Mouse (Mus musculus) stomach, postnatal 0 days (tissue): ENCODE measurements at regions not wholly inside any gene's neighbourhood (a gene's known extent, or its start where the extent isn't known, plus 50 kb on each side); places are given as distances from the start of the nearest gene placed in this dataset.

Source experiments
- ATAC-seq: fragments of 200-750 bp; cut with Nextera tagmentation; 2 replicates; pipeline ENCODE4 v1.8.0; 2017; ENCODE audit not compliant: low FRiP score, low TSS enrichment
- DNase-seq: peaks from one replicate; pipeline ENCODE4 v3.0.0-alpha.2; 2016; ENCODE audit warnings: low spot score
- H3K27ac ChIP-seq: fragments of 300-500 bp; sonication (generic); replicated peaks from 2 replicates; pipeline ENCODE4 v1.5.1; 2014; ENCODE audit warnings: mild to moderate bottlenecking, control low read depth
- H3K27me3 ChIP-seq: fragments of 300-500 bp; sonication (generic); 2 replicates; pipeline ENCODE4 v1.6.1; 2014; ENCODE audit warnings: low read length; ENCODE audit not compliant: control insufficient read depth, insufficient read depth
- H3K36me3 ChIP-seq: fragments of 300-500 bp; sonication (generic); 2 replicates; pipeline ENCODE4 v1.6.1; 2014; ENCODE audit warnings: low read length, mixed read lengths; ENCODE audit not compliant: control insufficient read depth, insufficient read depth
- H3K4me1 ChIP-seq: fragments of 300-500 bp; sonication (generic); replicated peaks from 2 replicates; pipeline ENCODE4 v1.6.1; 2014; ENCODE audit warnings: antibody characterized with exemption; ENCODE audit not compliant: control insufficient read depth, insufficient read depth
- H3K4me2 ChIP-seq: fragments of 300-500 bp; sonication (generic); replicated peaks from 2 replicates; pipeline ENCODE4 v1.6.1; 2014; ENCODE audit warnings: low read depth, mild to moderate bottlenecking, control low read depth, moderate library complexity
- H3K4me3 ChIP-seq: fragments of 300-500 bp; sonication (generic); 2 replicates; pipeline ENCODE4 v1.5.1; 2014; ENCODE audit warnings: low read depth, low read length, control low read depth
- H3K9ac ChIP-seq: fragments of 300-500 bp; sonication (generic); 2 replicates; pipeline ENCODE4 v1.6.1; 2014; ENCODE audit warnings: mild to moderate bottlenecking, low read length, control low read depth, mixed read lengths
- H3K9me3 ChIP-seq: fragments of 300-500 bp; sonication (generic); 2 replicates; pipeline ENCODE4 v1.6.1; 2016; ENCODE audit warnings: low read length; ENCODE audit not compliant: control insufficient read depth
- CTCF ChIP-seq: IDR thresholded peaks from 2 replicates; pipeline ENCODE4 v1.5.1; 2016; ENCODE audit warnings: antibody characterized with exemption, low read depth, mild to moderate bottlenecking, moderate library complexity
- EP300 ChIP-seq: optimal IDR thresholded peaks from 2 replicates; pipeline ENCODE3; 2016; ENCODE audit warnings: antibody characterized with exemption
- WGBS: fragments of 180-500 bp; shearing (Covaris S2); extraction: QIAGEN DNeasy Blood & Tissue Kit; methylation state at CpG from one replicate; pipeline ENCODE4 v1.1.7; 2014; 5-methylcytosine and 5-hydroxymethylcytosine counted together

- Histone ChIP-seq H3K9ac (no peak overlapping the region), H3K9me3 (no peaks in the 10 kb centered on the region), H3K4me2 (no peak overlapping the region), H3K4me3 (no peak overlapping the region), H3K36me3 (no peaks in the 10 kb centered on the region), H3K27me3 (no peaks in the 10 kb centered on the region), H3K27ac (no peak overlapping the region), H3K4me1 (no peaks in the 10 kb centered on the region)
- TF ChIP-seq CTCF (no peak), EP300 (no peak)
- ATAC-seq (peak; percentile 32; the same call in 1 of the 2 replicates), DNase-seq (no peak)
- 40% methylated on average over 8 of the region's 8 CpGs for WGBS
Observed at GRCm38 (mm10) chr14:46191639-46192399, 187.4 kb upstream of the Gm15217 start.

DNA sequence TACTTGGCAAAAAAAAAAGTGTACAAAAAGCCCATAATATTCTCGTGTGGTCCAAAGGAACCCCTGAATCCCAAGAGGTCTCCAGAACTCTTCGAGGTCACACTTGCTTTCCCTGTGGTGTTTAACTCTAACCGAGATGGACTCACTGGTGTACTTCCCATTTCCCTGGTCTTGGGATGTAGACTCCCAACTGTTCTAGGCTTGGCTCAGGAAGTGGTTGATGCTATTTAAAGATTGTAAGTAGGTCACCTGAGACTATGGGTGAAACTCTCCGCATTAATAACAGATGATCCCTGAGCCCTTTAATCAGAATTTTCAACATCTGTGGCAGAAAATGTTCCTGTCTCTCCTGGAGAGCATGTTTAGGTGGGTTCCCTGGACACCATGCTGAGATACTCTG is 185.6 kb upstream of the Gm15217 start:
- Histone ChIP-seq H3K4me3 (no peak overlapping the region), H3K36me3 (no peaks in the 10 kb centered on the region), H3K4me2 (no peak overlapping the region), H3K9me3 (no peaks in the 10 kb centered on the region), H3K4me1 (no peaks in the 10 kb centered on the region), H3K9ac (no peak overlapping the region), H3K27me3 (no peaks in the 10 kb centered on the region), H3K27ac (no peak overlapping the region)
- WGBS = 87% methylated on average over 4 of the region's 4 CpGs
- DNase-seq = no peak
- ATAC-seq = no peak
- TF ChIP-seq EP300 = no peak

DNA sequence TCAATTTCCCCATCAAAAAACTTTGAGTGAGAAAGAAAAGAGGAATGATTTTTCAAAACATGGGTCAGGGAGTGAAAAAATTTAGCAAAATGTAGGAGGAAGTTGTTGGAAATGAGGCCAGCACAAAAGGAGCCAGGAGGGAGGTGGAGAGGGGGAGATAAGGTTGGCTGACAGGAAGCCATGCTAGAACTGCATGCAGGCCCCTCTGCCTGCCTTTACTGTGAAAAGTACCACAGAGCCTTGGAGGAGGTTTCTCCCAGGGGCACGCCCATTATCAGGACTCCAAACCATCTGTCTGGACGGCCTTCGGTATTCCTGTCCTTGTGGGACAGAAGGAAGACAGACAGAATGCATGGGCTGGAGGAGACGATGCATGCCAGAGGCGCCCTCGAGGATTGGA is 183.3 kb upstream of the Gm15217 start:
- Histone ChIP-seq H3K27ac (no peak overlapping the region), H3K9me3 (no peaks in the 10 kb centered on the region), H3K9ac (no peak overlapping the region), H3K4me2 (no peak overlapping the region), H3K27me3 (no peaks in the 10 kb centered on the region), H3K4me3 (no peak overlapping the region), H3K4me1 (no peaks in the 10 kb centered on the region), H3K36me3 (no peaks in the 10 kb centered on the region)
- no peak for DNase-seq
- ATAC-seq = no peak
- WGBS = 59% methylated on average over 6 of the region's 6 CpGs
- no peak for TF ChIP-seq EP300
- TF ChIP-seq CTCF = no peak

DNA sequence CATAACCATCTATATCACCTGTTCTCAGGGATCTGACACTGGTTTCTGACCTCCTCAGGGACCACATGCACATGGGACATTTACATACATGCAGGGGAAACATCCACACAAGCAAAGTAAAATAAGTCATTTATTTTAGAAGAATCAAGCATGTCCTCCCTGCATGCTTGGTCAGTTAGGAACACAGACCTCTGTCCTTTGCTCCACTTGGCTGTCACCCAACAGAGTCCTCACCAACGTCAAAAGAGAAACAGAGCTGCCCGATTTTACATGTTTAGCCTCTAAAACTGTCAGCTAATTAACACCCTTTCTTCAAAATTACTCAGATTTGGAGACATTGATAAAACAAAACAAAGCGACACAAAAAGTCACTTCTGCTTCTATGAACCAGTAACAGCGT is 176.4 kb upstream of the Gm15217 start:
- Histone ChIP-seq H3K27me3 (no peaks in the 10 kb centered on the region), H3K4me2 (no peak overlapping the region), H3K4me1 (no peaks in the 10 kb centered on the region), H3K36me3 (no peaks in the 10 kb centered on the region), H3K9me3 (no peaks in the 10 kb centered on the region), H3K4me3 (no peak overlapping the region), H3K27ac (no peak overlapping the region), H3K9ac (no peak overlapping the region)
- ATAC-seq (no peak), DNase-seq (no peak)
- WGBS = 72% methylated on average over 4 of the region's 4 CpGs
- TF ChIP-seq CTCF = no peak
- TF ChIP-seq EP300 = no peak

DNA sequence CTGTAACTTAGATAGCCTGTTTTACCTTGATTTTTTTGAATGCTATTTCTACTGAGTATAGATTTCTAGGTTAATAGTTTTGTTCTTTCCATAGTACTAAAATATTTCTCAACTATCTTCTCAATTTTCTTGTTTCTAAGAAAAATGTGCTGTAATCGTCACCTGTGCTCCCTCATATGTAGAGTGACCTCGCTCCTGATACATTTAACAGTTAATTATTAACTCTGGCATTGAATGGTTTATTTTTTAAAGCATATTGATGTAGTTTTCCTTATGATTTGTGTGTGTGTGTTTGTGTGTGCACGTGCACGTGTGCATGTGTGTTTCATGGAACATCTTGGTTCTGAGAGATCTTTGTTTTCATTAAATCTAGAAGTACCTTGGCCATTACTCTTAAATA is 158.7 kb upstream of the Gm15217 start:
- no peak overlapping the region for H3K27ac ChIP-seq
- H3K36me3 ChIP-seq = no peaks in the 10 kb centered on the region
- DNase-seq (no peak), ATAC-seq (no peak)
- no peaks in the 10 kb centered on the region for H3K27me3 ChIP-seq
- no peak overlapping the region for H3K4me3 ChIP-seq
- no peak overlapping the region for H3K4me2 ChIP-seq
- no peaks in the 10 kb centered on the region for H3K9me3 ChIP-seq
- 62% methylated on average over 4 of the region's 4 CpGs for WGBS
- H3K4me1 ChIP-seq = no peaks in the 10 kb centered on the region
- no peak overlapping the region for H3K9ac ChIP-seq
- TF ChIP-seq EP300 = no peak
- no peak for TF ChIP-seq CTCF

GRCm38 (mm10) chr14:46221897-46222669 is 157.1 kb upstream of the Gm15217 start:
- H3K4me2 ChIP-seq = no peak overlapping the region
- 81% methylated on average over 4 of the region's 4 CpGs for WGBS
- no peaks in the 10 kb centered on the region for H3K9me3 ChIP-seq
- TF ChIP-seq EP300 = no peak
- no peak for TF ChIP-seq CTCF
- DNase-seq (no peak), ATAC-seq (no peak)
- no peaks in the 10 kb centered on the region for H3K4me1 ChIP-seq
- no peak overlapping the region for H3K9ac ChIP-seq
- H3K4me3 ChIP-seq = no peak overlapping the region
- no peaks in the 10 kb centered on the region for H3K27me3 ChIP-seq
- H3K27ac ChIP-seq = no peak overlapping the region
- H3K36me3 ChIP-seq = no peaks in the 10 kb centered on the region
